Mouse (Mus musculus) embryonic facial prominence, embryonic 13.5 days (tissue): Measurements from ENCODE around the gene Blmh. TPM values are rescaled to one million over a fixed set of nuclear protein-coding genes. Genes with fewer than 3 reads are reported as not detected.

Experiments
- polyA plus RNA-seq: library from polyadenylated mRNA; unstranded; fragments of >200 nt; fragmentation: Nextera tagmentation; extraction: Ambion mirVana; gene quantifications from 2 replicates; pipeline ENCODE4 v1.2.1, GENCODE M21; 2015

Blmh gene
- polyA plus RNA-seq, 1 experiment from 2014 or later: 171 TPM

Other genes starting within 250 kb of the Blmh start
- 0.31 and 0.76 TPM in 2 replicates for gene Trarg1, start 245.0 kb upstream of the Blmh start, polyA plus RNA-seq
- 23.8 and 26.2 TPM in 2 replicates for gene Gosr1, start 161.2 kb upstream of the Blmh start, polyA plus RNA-seq
- 9.7 and 12.5 TPM in 2 replicates for gene Cpd, start 77.8 kb upstream of the Blmh start, polyA plus RNA-seq
- gene Tmigd1, start 22.6 kb upstream of the Blmh start, polyA plus RNA-seq: 3.6 TPM in 1 of 2 replicates, not detected in the other
- 0.89 and 0.91 TPM in 2 replicates for gene Slc6a4, start 73.8 kb downstream of the Blmh start, polyA plus RNA-seq
- gene Nsrp1, start 153.6 kb downstream of the Blmh start, polyA plus RNA-seq: 102 and 123 TPM in 2 replicates